Mouse (Mus musculus) adrenal gland, adult 18-20 months (tissue): ENCODE measurements around the gene Copg2. TPM values are rescaled to one million over a fixed set of nuclear protein-coding genes. Genes with fewer than 3 reads are reported as not detected.

ENCODE experiments used
- DNase-seq, 2 experiments: peaks; one replicate each; pipeline ENCODE4 v3.0.0; 2021 to 2022; ENCODE audit warnings: low spot score in 2 of 2
- long read RNA-seq, 2 experiments: library from polyadenylated mRNA; stranded (forward); transcript quantifications; one replicate each; pipeline ENCODE4 v2.0.0; 2021
- total RNA-seq, 2 experiments: library from RNA; stranded (reverse); gene quantifications; 1 replicate in 1 of 2; 2 replicates in 1 of 2; pipeline ENCODE4 v1.2.3; 2021

Gene Copg2
- total RNA-seq = 10 to 100 TPM; 48.4 to 76.2 TPM
- long read RNA-seq, experiment 1, transcript Copg2-201 (24 exons, 3,961 nt) = major isoform, 13 of 19 reads
- long read RNA-seq, experiment 1, partial matches to known transcripts = 0 of 19 reads
- long read RNA-seq, experiment 1, other reads (novel, unspliced or antisense) = 6 of 19 reads
- long read RNA-seq, experiment 2, transcript Copg2-201 (24 exons, 3,961 nt) = major isoform, 14 of 35 reads
- long read RNA-seq, experiment 2, partial matches to known transcripts = 12 of 35 reads
- long read RNA-seq, experiment 2, other reads (novel, unspliced or antisense) = 7 of 35 reads

DNA sequence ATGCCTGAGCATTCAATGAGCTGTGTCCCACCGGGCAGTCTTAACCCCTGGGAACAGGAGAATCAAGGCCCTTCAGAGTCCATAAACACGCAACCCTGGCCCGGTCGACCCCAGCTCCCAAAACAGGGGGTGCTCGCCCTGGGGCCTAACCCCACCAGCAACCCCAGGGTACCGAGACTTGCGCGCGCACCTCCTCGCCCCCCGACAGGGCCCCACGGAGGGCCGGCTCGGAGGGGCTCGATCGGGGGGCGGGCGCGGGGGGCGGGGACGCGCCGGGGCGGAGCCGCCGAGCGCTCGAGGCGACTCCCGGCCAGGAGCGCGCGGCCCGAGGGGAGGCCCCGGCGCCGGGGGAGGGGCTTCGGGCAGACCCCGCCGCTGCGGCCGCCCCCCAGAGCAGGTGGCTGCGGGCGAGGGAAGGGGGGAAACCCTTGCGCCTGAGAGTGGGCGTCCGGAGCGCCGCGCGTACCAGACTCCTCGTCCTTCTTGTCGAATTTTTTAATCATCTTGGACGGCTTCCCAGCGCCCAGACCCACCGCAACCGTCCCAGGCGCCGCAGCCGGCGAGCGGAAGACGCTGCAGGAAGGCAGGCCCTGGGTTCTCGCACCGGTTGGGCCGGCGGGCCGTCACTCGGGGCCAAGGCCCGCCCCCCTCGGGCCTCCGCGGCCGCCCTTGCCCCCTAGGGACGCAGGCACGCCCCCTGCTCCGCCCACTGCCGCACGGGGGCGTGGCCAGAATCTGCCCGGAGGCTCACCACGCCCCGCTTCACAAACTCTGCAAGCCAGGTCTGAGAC lies at the start of gene Copg2:
Gene Copg2 (minus strand): TSS at position 600 of the 791 bp plus-strand sequence.
- DNase-seq = peak; percentile 96 to 99

DNA sequence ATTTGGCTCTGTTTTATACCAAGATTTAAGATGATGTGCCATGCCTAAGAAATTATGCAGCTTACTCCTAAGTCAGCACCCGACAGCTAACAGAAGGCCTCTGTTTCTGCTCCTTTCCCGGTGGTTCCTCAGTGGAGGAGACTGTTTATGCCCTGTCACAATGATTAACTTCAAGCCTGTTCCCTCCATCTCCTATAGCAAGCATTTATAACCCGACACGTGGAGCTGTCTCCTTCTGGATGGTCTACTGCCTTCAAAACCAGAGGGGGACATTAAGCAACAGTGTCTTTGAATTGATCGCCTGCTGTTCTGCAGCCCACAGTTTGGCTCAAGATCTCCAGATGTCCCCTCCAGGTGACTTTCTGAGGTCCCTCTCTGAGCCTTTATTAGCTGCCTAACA lies 42.7 kb upstream of the Copg2 start:
- DNase-seq = no peak

DNA sequence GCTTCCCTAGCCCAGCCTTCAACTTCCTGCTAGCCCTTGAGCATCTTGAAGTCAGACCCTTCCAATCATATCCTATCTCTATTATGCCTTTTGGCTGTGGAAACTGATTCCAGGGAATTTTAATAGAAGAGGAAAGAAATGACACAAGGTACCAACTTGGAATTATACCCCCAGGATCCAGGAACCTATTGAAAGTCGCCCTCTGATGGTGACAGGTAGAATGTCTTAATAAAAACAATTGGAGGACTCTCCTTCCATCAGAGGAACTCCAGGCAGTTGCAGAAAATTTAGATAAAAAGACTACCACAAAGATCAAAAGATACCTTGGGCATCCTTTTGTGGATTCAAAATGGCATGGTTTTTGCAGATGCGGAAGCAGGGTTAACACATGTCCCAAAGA lies 26.2 kb upstream of the Copg2 start:
- DNase-seq = no peak

DNA sequence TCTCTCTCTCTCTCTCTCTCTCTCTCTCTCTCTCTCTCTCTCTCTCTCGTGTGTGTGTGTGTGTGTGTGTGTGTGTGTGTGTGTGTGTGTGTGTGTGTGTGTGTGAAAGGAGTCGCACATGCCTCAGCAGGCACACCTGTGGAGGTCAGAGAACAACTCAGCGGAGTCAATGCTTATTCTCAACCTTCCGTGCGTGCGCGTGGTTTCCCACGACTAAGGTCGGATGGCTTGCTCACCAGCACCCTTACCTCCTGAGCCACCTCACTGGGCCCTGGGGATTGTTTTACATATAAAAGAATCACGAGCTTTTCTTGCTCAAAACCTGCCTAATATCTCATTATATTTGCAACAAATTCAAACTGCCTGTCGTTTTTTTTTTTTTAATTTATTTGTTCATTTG lies 25.2 kb upstream of the Copg2 start:
- no peak for DNase-seq

DNA sequence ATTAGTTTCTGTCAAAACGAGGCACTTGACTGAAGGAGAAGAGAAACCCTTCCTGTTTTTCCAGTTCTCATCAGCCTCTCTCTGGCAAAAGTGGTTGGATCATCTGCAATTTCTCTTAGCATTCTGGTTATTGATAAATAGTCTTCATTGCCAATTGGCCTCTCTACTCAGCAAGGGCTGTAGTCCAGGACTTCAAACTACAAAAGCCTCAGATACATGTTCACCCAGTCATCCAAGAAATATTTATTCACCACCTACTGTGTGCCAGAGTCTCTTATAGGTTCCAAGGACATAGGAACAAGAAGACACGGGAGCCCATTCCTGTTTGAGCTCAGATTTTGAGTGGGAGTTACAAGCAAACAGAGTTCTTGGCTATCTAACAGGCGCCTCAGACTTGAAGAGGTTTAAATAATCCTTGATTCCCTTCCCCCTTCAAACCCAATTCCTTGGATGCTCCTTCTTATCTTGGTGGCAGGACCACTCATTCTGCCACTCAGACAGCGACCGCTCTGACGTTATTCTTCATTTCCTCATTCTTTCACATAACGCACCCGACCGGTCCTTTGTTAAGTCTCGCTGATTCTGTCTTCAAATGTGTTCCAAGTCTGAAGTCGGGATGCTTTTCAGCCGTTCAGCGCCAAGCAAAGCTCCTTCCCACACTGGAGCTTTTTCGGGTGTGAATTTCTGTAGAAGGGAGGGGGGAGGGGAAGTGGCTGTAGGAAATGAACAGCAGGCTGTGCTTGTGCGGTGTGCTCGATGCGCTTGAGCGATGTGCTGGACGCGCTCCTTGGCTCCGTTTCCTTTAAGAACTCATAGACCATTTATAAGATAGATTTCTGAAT lies 24.5 kb upstream of the Copg2 start:
- no peak for DNase-seq

DNA sequence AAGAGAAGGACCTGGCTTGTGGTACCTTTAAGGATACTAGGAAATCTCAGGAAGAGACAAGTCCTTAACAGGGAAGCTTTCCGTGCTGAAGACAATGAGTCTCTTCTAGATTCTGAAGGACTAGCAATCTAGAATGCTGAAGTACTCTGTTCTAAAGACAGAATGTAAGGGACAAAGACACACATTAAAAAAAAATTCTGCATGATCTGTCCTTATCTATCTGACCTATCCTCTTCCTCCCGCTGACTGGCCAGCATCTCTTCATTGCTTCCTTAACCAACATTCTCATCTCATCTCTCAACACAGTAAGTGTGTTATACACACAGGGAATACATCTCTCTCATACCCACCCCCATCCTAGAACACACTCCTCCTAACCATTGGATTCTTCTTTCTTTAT lies 18.9 kb upstream of the Copg2 start, which contains the start of gene Tsga13:
Gene Tsga13 (minus strand): TSS at position 101 of the 400 bp plus-strand sequence.
- DNase-seq = no peak

DNA sequence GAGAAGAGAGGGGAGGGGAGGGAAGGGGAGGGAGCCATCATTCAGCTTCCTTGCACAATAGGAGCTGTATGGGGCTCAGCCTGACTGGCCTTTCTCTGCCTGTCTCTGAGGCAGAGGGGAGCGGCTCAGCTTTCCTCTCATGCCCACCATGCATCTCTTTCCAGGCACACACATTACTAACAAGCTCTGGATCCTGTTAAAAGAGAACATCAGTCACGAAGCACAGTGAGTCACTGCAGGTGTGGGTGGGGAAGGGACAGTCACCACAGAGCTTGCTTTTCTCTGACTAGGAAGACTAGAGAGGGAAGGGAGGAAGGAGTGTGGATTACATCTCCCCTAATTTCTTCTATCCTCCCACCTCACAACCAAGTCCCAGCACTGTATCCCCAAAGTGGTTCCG lies 11.4 kb upstream of the Copg2 start:
- DNase-seq = no peak

DNA sequence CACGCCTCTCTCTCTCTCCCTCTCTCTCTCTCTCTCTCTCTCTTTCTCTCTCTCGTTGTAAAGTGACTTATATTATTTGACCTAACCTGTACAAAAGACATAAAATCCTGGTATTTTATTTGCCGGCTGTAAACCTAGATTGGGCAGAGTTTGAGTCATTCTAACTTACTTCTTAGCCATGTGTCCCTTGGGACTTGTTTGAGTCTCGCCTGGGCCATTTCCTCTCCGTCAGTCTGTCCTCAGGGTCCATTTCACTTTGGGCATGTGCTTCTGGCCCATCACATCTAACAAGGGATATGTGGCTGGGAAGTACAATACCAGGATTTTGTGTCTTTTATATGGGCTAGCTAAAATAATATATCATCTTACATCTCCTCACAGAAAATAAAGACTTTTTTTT lies 8.3 kb upstream of the Copg2 start:
- no peak for DNase-seq

DNA sequence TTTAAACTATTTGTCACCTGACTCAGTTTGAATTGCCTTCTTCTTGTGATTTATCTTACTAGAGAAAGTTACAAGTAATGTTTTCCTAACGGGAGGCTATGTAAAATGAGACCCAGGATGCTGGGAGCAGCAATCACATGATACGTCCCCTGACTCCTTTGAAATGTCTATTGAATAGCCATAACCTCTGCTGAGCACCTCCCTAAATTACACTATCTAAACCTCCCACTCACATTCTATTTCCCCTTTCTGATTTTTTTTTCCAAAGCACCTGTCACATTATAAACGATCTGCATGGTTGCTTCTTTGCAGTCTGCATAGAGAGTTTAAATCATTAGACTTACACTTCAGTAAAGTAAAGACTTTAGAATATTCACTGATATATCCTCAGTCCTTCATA lies 7.4 kb upstream of the Copg2 start:
- DNase-seq = no peak

DNA sequence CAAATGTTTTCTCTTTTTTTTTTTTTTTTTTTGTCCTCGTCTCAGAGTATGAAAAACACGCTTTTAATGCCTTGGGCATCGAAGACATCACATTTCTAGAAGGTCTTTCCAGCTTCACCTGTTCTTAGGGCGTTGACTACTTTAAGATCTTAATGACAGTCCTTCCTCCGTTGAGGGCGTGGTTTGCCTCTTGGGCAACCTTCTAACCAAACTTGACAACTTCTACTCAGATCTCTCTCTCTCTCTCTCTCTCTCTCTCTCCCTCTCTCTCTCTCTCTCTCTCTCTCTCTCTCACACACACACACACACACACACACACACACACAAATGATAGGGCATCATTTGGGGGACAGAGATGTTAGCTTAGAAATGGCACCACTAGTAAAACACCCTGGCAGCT lies 926 bp upstream of the Copg2 start:
- no peak for DNase-seq

DNA sequence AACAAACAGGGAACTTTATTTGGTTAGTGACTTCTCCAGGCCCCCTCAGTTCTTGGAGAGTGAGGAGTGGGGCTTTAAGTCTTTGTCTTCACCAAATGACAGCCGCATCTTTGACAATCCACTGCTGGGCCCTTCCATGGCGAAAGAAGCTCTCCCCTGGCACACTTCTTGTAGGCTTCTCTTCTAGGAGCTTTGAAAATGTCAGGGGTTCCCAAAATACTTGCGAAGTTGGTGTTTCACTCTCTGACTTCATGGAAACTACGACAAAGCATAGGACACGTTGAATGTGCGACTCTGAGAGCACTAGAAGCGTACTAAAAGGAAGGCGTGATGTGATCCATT lies 363 bp upstream of the Copg2 start:
- no peak for DNase-seq

DNA sequence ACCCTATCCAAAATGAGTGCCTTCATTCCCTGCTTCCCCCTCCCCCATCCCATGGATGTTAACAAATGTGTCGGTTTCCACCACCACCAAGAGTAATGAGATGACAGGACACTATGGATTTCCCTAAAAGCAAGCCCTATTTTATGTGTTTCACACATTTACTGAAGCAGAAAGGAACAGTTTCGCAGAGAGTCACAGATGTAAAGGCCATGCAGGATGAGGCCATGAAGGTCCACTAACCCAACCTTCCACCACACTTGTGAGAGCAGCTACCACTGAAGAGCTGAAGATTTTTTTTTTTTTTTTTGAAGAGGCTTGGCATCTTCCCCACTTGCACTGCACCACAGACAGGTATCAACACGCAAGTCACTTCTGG lies 787 bp downstream of the Copg2 start:
- peak in 1 of 2 experiments; percentile 12 for DNase-seq

DNA sequence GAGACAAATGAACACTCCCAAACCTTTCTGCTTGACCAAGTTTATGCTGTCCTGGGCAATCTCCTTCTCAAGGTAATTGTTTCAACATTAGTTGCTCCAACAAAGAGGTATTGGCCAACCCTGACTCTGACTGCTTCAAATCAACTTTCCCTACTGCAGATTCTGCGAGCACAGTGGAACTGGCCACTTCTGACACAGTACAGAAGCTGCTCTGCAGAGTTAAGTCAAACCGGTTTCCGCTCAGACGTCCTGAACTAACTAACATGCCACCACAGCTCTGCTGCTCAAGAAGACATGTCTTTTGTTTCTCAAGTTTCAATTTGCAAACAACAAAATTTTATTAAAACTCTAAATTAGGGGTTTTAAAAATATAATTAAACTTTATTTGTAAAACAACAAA lies 3.5 kb downstream of the Copg2 start:
- no peak for DNase-seq

DNA sequence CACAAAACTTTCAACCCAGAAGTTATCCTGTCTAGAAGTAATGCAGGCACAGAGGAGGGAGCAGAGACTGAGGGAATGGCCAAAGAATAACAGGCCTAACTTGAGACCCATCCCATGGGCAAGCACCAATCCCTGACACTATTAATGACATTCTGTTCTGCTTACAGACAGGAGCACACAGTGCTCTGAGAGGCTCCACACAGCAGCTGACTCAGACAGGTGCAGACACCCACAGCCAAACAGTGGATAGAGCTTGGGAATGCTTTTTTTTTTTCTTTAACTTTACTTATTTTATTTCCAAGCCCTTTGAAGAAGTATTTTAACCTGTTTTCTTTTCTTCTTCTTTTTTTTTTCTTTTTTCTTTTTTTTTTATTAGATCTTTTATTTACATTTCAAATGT lies 4.8 kb downstream of the Copg2 start:
- DNase-seq = no peak

DNA sequence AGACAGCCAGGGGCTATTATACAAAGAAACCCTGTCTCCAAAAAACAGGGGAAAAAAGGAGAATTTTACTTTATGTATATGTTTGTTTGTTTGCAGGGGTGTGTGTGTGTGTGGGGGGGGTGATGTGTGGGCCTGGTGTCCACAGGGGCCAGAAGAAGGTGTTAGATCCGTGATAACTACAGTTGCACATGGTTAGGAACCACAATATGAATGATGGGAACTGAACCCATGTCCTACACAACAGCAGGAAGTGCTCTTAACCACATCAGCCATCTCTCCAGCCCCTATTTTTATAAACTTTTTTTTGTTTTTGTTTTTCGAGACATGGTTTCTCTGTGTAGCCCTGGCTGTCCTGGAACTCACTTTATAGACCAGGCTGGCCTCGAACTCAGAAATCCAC lies 11.7 kb downstream of the Copg2 start:
- no peak for DNase-seq

DNA sequence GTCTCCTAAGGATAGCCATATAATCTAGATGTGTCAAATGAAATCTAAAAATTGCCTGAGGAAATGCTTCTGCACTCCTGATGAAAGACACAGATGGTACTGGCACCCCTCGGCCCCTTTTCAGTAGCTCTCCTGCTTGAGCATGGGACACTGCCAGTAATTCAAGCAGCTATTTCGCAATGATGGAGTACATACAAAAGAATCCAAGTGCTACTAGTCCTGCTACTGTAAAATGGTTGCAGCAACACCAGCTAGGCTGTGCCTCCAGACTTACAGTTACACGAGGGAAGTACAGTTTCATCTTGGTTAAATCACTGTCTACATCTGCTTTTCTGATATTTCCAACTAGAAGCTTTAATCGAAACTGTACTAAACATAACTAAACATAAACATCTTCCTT lies 13.1 kb downstream of the Copg2 start:
- DNase-seq = no peak

DNA sequence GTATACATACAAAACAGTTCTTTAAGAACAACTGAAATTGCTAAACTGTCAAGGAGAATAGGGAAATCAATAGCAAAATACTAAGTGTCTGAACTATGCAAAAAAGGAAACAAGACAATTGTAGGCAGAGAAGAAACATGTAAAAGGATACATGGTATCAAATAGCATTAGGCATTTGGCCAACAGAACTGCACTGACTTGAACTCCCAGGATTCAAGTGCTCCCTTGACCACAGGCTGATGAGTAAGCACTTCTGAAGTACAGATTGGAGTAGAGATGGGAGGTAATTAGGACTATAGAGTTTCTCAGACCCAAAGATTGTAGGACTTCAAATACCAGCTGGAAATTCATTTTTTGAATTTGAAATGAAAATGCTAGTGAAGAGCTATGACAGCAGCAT lies 19.9 kb downstream of the Copg2 start:
- no peak for DNase-seq

DNA sequence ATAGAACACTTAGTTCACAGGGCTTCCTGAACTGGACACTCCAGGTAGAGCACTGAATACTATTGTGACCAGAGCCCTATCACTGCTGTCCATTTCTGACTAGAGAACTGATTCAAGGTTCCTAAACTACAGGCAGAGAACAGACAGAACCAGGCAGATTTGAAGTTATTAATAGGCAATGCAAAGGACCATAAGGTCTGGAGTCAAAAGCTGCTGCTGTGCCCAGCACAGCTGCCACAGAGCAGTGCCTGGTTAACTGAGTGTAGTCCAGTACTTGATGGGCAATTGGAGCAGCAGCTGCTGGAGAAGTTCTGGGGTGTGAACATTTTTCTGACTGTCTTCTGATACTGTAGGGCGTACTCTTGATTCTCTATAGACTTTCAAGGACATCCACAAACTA lies 30.1 kb downstream of the Copg2 start:
- no peak for DNase-seq

DNA sequence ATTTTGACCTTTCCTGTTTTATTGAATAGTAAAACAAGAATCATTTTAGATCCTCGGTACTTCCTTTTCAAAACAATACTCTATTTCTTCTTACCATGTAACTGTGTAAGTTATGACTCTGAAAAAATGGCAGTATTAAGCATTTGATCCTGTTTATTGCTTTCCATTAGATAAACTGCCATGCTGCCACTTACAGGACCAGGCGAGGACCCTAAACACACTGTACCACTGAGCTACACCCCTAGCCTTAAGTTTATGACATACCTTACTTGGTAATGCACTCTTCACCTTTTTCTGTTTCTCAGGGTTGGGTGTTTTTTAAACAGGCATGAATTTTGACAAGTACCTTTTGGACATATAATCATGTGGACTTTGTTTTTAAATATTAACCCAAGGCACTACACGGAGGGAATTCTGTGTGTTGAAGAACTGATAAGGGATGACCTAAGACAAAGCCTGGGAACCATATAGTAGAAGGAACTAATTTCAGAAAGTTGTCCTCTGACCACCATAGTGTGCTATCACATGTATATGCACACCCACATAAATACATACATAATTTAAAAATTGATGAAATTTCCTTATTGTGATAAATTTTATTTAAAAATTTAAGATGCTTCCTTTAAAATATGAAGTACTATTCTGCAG lies 31.4 kb downstream of the Copg2 start:
- DNase-seq = no peak

DNA sequence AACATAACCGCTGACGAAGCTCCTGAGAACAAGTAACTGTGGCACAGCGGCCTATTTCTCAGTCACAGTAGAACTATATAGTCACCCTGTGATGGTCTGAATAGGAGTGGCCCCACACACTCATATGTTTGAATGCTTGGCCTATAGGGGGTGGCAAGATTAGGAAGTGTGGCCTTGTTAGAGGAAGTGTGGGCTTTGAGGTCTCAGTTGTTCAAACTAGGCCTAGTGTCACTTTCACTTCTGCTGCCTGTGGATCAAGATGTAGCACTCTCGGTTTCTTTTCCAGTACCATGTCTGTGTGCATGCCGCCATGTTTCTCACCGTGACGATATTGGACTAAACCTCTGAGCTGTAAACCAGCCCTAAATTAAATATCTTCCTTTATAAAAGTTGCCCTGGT lies 40.6 kb downstream of the Copg2 start:
- no peak for DNase-seq

DNA sequence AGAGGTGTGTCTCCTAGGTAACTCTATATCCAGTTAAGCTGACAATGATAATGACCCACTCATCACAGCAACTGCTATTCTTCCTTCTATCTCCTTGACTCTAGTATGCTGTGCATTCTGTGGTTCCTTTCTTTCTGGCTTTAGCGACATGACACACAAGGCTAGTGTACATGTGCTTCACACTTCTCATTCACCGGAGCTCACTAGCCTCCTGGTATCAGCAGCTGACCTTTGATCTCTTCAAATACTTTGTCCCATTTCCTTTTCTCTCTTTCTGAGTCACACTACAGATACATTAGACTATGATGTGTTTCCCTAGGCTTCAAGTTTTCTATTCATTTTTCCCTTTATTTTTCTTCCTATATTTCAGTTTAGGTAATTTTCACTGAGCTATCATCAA lies 41.4 kb downstream of the Copg2 start:
- no peak for DNase-seq

DNA sequence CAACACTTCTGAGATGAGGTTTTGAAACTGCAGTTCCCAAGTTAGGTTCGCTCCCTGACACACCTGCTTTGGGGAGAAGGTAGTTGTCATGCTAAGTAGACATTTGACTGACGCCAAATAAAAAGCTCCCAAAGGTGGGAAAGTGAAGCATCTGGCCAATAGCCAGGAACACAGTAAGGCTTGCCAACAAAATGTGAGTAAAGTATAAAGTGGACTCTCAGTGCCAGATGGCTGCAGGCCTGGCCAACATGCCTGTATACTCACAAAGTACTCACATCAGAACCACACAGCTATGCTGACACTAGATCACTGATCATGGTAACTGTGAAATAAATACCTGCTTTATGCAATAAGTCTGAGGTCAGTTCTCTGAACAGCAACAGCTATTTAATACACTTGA lies 46.8 kb downstream of the Copg2 start:
- DNase-seq = no peak
